In genomic region chr2:92330840-92331239, GRCm38 (mm10) we compare ENCODE assay signal across 8 mouse cellular contexts. TPM values are rescaled to one million over a fixed set of nuclear protein-coding genes. Genes with fewer than 3 reads are reported as not detected.
DNase-seq lines count a peak whose midpoint lies in the region; ATAC-seq and TF ChIP-seq lines count a peak whose summit lies in the region.

No protein-coding gene starts in this region.

- WGBS in hindbrain, postnatal 0 days, result 47% methylated on average over 2 of the region's 2 CpGs
- WGBS in hindbrain, embryonic 12.5 days, result 53% methylated on average over 2 of the region's 2 CpGs

- no peaks in the 10 kb centered on the region for H3K27me3 ChIP-seq in hindbrain, postnatal 0 days (ENCODE audit: insufficient read depth, low read length)
- no peaks in the 10 kb centered on the region for H3K27me3 ChIP-seq in hindbrain, embryonic 12.5 days

- DNase-seq in hindbrain, postnatal 0 days (ENCODE audit: low spot score), result peak; percentile 84
- peak; percentile 22 for DNase-seq in urinary bladder, postnatal 25 days (ENCODE audit: low spot score)
- DNase-seq in urinary bladder, postnatal 36 days (ENCODE audit: low spot score in 2 of 2), result no peak
- peak; percentile 15 for DNase-seq in c-Kit-positive CD71-positive TER-119-positive erythroid progenitor cells, embryonic 14.5 days (ENCODE audit: low spot score)
- peak; percentile 19 to 38 for DNase-seq in kidney, postnatal 4 days
- peak; percentile 69 for DNase-seq in retina, postnatal 1 day

- no peak overlapping the region for H3K9ac ChIP-seq in hindbrain, postnatal 0 days (replicated peaks; ENCODE audit: low read length)
- H3K9ac ChIP-seq in hindbrain, embryonic 12.5 days, result no peak overlapping the region

- no peak overlapping the region for H3K4me3 ChIP-seq in hindbrain, postnatal 0 days (ENCODE audit: low read length)
- H3K4me3 ChIP-seq in hindbrain, embryonic 12.5 days, result no peak overlapping the region

- H3K27ac ChIP-seq in hindbrain, postnatal 0 days, result no peak overlapping the region
- no peak overlapping the region for H3K27ac ChIP-seq in hindbrain, embryonic 12.5 days

- H3K4me2 ChIP-seq in hindbrain, postnatal 0 days (ENCODE audit: low read depth, low read length), result no peak overlapping the region
- no peak overlapping the region for H3K4me2 ChIP-seq in hindbrain, embryonic 12.5 days (replicated peaks)

- peak; percentile 70 for TF ChIP-seq CTCF in hindbrain, postnatal 0 days (IDR thresholded peaks at IDR 0.05; ENCODE audit: low read depth)

- H3K4me1 ChIP-seq in hindbrain, postnatal 0 days (ENCODE audit: insufficient read depth, low read length), result no peaks in the 10 kb centered on the region
- no peaks in the 10 kb centered on the region for H3K4me1 ChIP-seq in hindbrain, embryonic 12.5 days

- 0 out of 2 replicates have a peak, but pooled peaks have one; percentile 56 for ATAC-seq in hindbrain, postnatal 0 days
- no peak for ATAC-seq in hindbrain, embryonic 12.5 days (ENCODE audit: low FRiP score)
- ATAC-seq in erythroid progenitor cell, adult 5-6 weeks (replicated peaks; ENCODE audit: low FRiP score, poor library complexity, severe bottlenecking), result no peak

- H3K9me3 ChIP-seq in hindbrain, postnatal 0 days (ENCODE audit: low read length), result no peaks in the 10 kb centered on the region
- no peaks in the 10 kb centered on the region for H3K9me3 ChIP-seq in hindbrain, embryonic 12.5 days (replicated peaks)

- H3K36me3 ChIP-seq in hindbrain, postnatal 0 days (ENCODE audit: insufficient read depth, low read length), result peaks cover 20% of the 10 kb centered on the region; the same call in 1 of the 2 replicates
- peaks cover 52% of the 10 kb centered on the region for H3K36me3 ChIP-seq in hindbrain, embryonic 12.5 days

RNA-seq across cellular contexts. Expression of gene Pex16, which starts 43.6 kb away (rescaled TPM):
- total RNA-seq in hindbrain, postnatal 0 days (2014; rRNA removed), result 27.8 and 35.2 TPM in 2 replicates
- 44.3 and 48.6 TPM in 2 replicates for polyA plus RNA-seq in hindbrain, postnatal 0 days (2015; fragmentation: Nextera tagmentation; extraction: Ambion mirVana)
- 23.1 and 25.0 TPM in 2 replicates for polyA plus RNA-seq in hindbrain, embryonic 12.5 days (2016; fragmentation: Nextera tagmentation; extraction: Ambion mirVana)
- 13.3 TPM in 1 of 2 replicates, not detected in the other for total RNA-seq in erythroid progenitor cell, adult 5-6 weeks (2015; ENCODE audit: low replicate concordance)
- total RNA-seq in erythroid progenitor cell, adult 5-6 weeks (2017; ENCODE audit: low replicate concordance), result 3.3 and 4.2 TPM in 2 replicates

RNA-seq across cellular contexts. Expression of gene Large2, which starts 43.8 kb away (rescaled TPM):
- total RNA-seq in hindbrain, postnatal 0 days (2014; rRNA removed), result 0.11 and 0.16 TPM in 2 replicates
- polyA plus RNA-seq in hindbrain, postnatal 0 days (2015; fragmentation: Nextera tagmentation; extraction: Ambion mirVana), result 1.8 and 2.1 TPM in 2 replicates
- 5.4 and 7.0 TPM in 2 replicates for polyA plus RNA-seq in hindbrain, embryonic 12.5 days (2016; fragmentation: Nextera tagmentation; extraction: Ambion mirVana)
- total RNA-seq in erythroid progenitor cell, adult 5-6 weeks (2015; ENCODE audit: low replicate concordance), result not detected in 2 replicates
- not detected in 2 replicates for total RNA-seq in erythroid progenitor cell, adult 5-6 weeks (2017; ENCODE audit: low replicate concordance)

RNA-seq across cellular contexts. Expression of gene 1700029I15Rik, which starts 51.5 kb away (rescaled TPM):
- 1.6 and 1.8 TPM in 2 replicates for total RNA-seq in hindbrain, postnatal 0 days (2014; rRNA removed)
- polyA plus RNA-seq in hindbrain, postnatal 0 days (2015; fragmentation: Nextera tagmentation; extraction: Ambion mirVana), result 4.0 and 4.9 TPM in 2 replicates
- polyA plus RNA-seq in hindbrain, embryonic 12.5 days (2016; fragmentation: Nextera tagmentation; extraction: Ambion mirVana), result 7.6 and 8.1 TPM in 2 replicates
- total RNA-seq in erythroid progenitor cell, adult 5-6 weeks (2015; ENCODE audit: low replicate concordance), result 1.3 TPM in 1 of 2 replicates, not detected in the other
- total RNA-seq in erythroid progenitor cell, adult 5-6 weeks (2017; ENCODE audit: low replicate concordance), result not detected in 2 replicates

Comparison
In these comparisons a context has a peak if more than half of its experiments do, and no peak if none do; other contexts are left out.
1. DNase-seq: peak in hindbrain, postnatal 0 days (single experiment), urinary bladder, postnatal 25 days (single experiment), c-Kit-positive CD71-positive TER-119-positive erythroid progenitor cells, embryonic 14.5 days (single experiment), kidney, postnatal 4 days (2 of 2) and retina, postnatal 1 day (single experiment); none in urinary bladder, postnatal 36 days (0 of 2).